Mouse (Mus musculus) liver, postnatal 0 days (tissue): Measurements from ENCODE around the gene Ppp1r9a.

Source experiments
- CTCF ChIP-seq: sonication (generic); IDR thresholded peaks from 2 replicates; pipeline ENCODE4 v1.5.1; 2016; ENCODE audit warnings: antibody characterized with exemption, low read depth
- EP300 ChIP-seq: IDR thresholded peaks from 2 replicates; pipeline ENCODE4 v1.6.1; 2016; ENCODE audit warnings: antibody characterized with exemption, low read depth, mild to moderate bottlenecking

DNA sequence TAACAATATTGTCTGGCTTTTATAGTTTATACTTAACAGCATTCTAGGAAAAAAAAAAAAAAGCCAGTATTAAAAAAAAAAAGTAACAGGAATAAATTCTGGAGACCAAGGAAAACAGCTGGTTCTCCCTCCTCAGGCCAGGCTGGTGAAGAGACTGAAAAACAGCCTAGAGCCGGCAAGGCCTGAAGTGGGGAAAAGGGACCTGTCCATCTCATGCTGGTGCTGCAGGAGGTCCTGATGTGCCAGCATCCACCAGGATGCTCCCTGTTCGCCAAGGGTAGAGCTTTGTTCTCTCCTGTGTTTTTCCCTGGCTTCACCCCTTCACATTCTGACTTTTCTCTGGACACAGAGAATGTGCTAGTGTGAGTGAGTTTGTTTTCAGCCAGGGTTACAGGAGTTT, 112.5 kb downstream of the Ppp1r9a start:
- TF ChIP-seq CTCF (no peak), EP300 (no peak)
